Mouse (Mus musculus): ENCODE results near the gene Col5a2. TPM values are rescaled to one million over a fixed set of nuclear protein-coding genes. Genes with fewer than 3 reads are reported as not detected.
A peak's percentile ranks its signal among the peaks of the same experiment; 100 is the strongest.
"Not testable (repeated sequence)": the region's sequence is repeated elsewhere in the genome, so short reads cannot be mapped to it uniquely, and the experiment has no call there.

Gene Col5a2
- total RNA-seq, 2 experiments from 2014 or later: 8.7 to 9.2 TPM

DNA sequence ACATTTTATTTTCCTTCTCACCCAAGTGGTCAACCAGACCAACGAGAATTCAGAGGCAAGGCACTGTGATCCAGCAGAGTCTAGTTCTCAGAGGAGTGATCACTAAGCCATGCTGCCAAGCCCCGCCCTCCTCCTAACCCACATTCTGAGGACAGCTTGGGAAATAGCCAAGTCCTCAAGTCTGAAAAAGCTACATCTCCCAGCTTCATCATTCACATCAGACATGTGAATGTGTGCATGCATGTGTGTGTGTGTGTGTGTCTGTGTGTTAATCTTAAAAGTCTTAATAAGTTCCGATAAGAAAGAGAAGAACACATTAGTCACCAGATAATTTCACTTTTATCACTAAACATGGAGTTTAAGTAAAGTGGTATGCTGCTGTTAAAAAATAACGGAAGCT lies 72.6 kb downstream of the Col5a2 start:
- peak; percentile 70 for DNase-seq (ENCODE audit: low spot score)

DNA sequence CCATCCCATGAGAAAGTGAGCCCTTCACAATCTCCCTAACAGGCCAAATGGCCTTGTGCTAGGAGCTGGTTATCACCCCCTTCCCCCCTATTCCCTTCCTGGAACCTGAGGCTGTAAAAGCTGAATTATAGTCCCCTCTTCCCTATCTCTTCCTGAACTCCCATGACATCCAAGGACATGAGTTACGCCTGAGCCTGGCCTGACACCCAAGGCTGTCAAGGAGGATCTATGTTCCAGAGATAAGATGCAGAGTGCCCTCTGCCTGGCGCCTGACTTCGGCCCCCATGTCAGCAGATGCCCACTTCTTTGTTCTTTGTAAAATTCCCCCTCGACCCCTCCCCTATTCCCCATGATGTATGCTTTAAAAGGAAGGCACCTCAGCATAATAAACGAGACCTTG lies 73.9 kb downstream of the Col5a2 start:
- DNase-seq (ENCODE audit: low spot score): not testable (repeated sequence)

GRCm38 (mm10) chr1:45423915-45424314 lies 79.2 kb downstream of the Col5a2 start:
- DNase-seq (ENCODE audit: low spot score): no peak

DNA sequence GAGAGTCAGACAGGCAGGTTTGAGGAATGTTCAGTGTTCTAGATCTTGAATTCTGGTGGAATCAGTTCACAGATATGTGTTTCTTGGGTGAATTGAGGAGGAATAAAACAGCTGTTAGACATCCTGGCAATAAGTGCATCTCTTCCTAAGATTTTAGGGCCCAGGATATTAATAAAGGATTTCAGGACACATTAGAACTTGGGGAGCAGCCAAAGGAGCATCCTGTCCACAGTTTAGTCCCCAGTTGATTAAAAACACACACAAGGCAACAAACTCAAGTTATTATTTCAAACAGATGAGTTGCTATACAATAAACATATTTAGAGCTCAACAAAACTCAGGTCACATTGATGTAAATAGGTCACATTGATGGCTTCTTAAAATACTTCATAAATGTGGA lies 82.5 kb downstream of the Col5a2 start:
- DNase-seq (ENCODE audit: low spot score): peak; percentile 45

GRCm38 (mm10) chr1:45419858-45420257 lies 83.2 kb downstream of the Col5a2 start:
- peak; percentile 26 for DNase-seq (ENCODE audit: low spot score)

- peak; percentile 51 for DNase-seq (ENCODE audit: low spot score)
Measured at GRCm38 (mm10) chr1:45381866-45382265, 121.2 kb downstream of the Col5a2 start.

- no peak for DNase-seq (ENCODE audit: low spot score)
Measured at GRCm38 (mm10) chr1:45379992-45380690, 122.9 kb downstream of the Col5a2 start.

GRCm38 (mm10) chr1:45365427-45365826 lies 137.7 kb downstream of the Col5a2 start:
- DNase-seq (ENCODE audit: low spot score): no peak

- DNase-seq (ENCODE audit: low spot score): peak; percentile 22
Measured at GRCm38 (mm10) chr1:45363274-45363673, 139.8 kb downstream of the Col5a2 start.

- DNase-seq (ENCODE audit: low spot score): no peak
Measured at GRCm38 (mm10) chr1:45359673-45360072, 143.4 kb downstream of the Col5a2 start.

DNA sequence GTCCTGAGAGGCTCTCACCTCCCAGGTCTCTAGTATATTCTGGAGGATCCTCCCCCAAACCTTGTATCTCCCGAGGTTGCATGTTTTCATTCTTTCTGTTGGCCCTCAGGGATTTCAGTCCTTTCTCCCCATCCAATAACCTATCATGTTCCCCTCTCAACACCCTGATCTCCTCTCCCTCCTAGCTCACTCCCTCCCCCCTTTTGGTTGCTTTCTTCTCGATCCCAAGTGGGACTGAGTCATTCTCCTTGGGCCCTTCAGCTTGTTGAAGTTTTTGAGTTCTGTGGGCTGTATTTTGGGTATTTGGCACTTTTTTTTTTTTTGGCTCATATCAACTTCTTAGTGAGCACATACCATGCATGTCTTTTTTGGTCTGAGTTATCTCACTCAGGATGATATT lies 143.9 kb downstream of the Col5a2 start:
- no peak for DNase-seq (ENCODE audit: low spot score)

DNA sequence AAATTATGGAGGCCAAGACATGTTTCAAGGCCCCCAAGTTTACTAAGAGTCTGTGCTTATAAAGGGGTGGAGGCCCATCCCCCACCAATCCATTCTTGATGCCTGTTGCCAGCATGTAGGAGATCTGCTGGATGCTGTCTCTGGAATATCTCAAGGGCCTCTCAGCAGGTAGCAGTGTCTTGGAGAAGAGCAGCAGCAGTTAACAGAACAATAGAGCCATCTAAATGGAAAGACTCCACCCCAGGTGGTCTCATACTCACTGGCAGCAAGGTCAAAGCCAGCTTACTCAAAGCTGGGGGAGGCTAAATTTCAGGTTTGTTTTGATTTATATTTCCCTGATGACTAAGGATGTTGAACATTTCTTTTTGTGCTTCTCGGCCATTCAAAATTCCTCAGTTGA lies 145.1 kb downstream of the Col5a2 start:
- no peak for DNase-seq (ENCODE audit: low spot score)

DNA sequence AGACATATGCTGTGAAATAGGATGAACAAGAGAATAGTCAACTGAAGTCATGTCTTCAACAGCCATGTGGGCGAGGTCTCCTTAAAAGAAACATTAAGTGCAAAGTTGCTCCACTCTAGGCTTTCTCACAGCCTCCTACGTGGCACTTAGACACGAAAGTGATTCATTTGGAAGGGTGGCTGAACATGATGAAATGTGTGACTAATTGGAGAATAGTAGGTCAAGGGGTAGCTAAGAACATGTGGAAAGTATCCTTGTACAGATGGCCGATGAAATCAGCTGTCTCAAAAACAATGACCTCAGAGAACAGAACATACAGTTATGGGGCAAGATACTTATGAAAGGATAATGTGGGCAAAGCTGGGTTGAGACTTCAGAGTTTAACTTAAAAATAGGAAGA lies 147.1 kb downstream of the Col5a2 start:
- peak; percentile 67 for DNase-seq (ENCODE audit: low spot score)

DNA sequence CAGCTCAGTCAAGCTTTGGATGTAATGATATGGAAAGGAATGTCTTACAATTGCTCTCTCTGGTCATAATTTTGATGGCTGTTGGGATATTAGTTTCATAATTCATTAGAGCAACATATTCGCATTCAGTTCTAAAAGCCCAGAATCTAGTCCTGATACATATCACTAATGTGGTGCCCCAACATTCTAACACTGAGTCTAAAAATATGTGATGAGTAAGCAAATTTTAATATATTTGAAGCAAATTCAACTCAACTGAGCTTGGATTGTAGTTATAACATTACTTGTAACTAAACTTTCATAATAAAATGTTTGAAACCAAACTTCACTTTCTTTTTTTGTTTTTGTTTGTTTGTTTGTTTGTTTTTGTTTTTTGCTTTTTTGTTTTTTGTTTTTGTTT lies 173.9 kb downstream of the Col5a2 start:
- no peak for DNase-seq (ENCODE audit: low spot score)

Other genes with a start within 250 kb of the Col5a2 start
- 10 to 100 TPM; 72.3 to 85.2 TPM for gene Col3a1, start 191.7 kb downstream of the Col5a2 start, total RNA-seq (2021)

All from gastrocnemius, adult 18-20 months (tissue).